Mouse (Mus musculus) G1E (cell line): Measurements from ENCODE around the gene Pigu.

ENCODE experiments used
- CTCF ChIP-seq: IDR thresholded peaks from 2 replicates; pipeline ENCODE4 v1.5.1; 2012; ENCODE audit warnings: low read depth, low read length, inconsistent platforms, mixed read lengths
- GATA1 ChIP-seq: IDR thresholded peaks from 2 replicates; pipeline ENCODE4 v1.6.1; 2012; ENCODE audit warnings: borderline replicate concordance, low read length, inconsistent platforms, mixed read lengths
- TAL1 ChIP-seq: conservative IDR thresholded peaks from 2 replicates; pipeline ENCODE4 v1.6.1; 2012; ENCODE audit warnings: low read depth, low read length, inconsistent platforms, mixed read lengths

GRCm38 (mm10) chr2:155373886-155374285 is 16.7 kb upstream of the Pigu start:
- TF ChIP-seq CTCF (no peak), GATA1 (no peak), TAL1 (no peak)
